Mouse (Mus musculus): ENCODE measurements at regions not wholly inside any gene's neighbourhood (a gene's known extent, or its start where the extent isn't known, plus 50 kb on each side); places are given as distances from the start of the nearest gene placed in this dataset.

GRCm38 (mm10) chr3:56302346-56303185, 119.1 kb upstream of the Nbea start:
- H3K4me3 ChIP-seq (ENCODE audit: low read length) = no peak overlapping the region
- peak; percentile 79 for ATAC-seq
- H3K27ac ChIP-seq (ENCODE audit: low read depth, low read length) = no peak overlapping the region
- no peak overlapping the region for H3K4me2 ChIP-seq (ENCODE audit: low read length)
- 16% methylated on average over 7 of the region's 7 CpGs for WGBS
- no peaks in the 10 kb centered on the region for H3K36me3 ChIP-seq (ENCODE audit: control insufficient read depth, insufficient read depth, low read length)
- no peaks in the 10 kb centered on the region for H3K9me3 ChIP-seq (ENCODE audit: control insufficient read depth, low read length)
- no peak overlapping the region for H3K9ac ChIP-seq (ENCODE audit: low read depth, low read length)
- H3K4me1 ChIP-seq (ENCODE audit: control insufficient read depth, insufficient read depth, low read depth, low read length) = no peaks in the 10 kb centered on the region
- no peaks in the 10 kb centered on the region for H3K27me3 ChIP-seq (replicated peaks; ENCODE audit: control insufficient read depth, insufficient read depth, low read length)

DNA sequence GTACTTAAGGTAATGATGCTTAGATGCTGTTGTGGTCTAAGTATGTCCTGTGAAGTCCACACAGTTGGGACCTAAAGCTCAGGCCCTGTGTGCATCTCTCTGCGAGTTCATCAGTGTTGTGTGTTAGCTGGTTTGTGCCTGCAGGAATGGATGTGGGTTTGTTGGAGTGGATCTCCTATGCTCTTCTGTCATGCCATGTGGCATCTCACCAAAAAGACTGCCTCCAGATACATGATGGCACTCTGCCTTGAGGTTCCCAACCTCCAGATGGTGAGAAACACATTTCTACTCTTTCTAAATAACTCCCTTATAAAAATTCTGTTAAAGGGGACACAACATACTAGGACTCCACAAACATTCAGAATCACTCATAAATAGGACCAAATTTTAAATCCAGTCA, 117.3 kb upstream of the Nbea start:
- ATAC-seq = no peak
- Histone ChIP-seq H3K4me3 (ENCODE audit: low read length) (no peak overlapping the region), H3K36me3 (ENCODE audit: control insufficient read depth, insufficient read depth, low read length) (no peaks in the 10 kb centered on the region), H3K9me3 (ENCODE audit: control insufficient read depth, low read length) (no peaks in the 10 kb centered on the region), H3K4me1 (ENCODE audit: control insufficient read depth, insufficient read depth, low read depth, low read length) (no peaks in the 10 kb centered on the region), H3K9ac (ENCODE audit: low read depth, low read length) (no peak overlapping the region), H3K27ac (ENCODE audit: low read depth, low read length) (no peak overlapping the region), H3K4me2 (ENCODE audit: low read length) (no peak overlapping the region), H3K27me3 (replicated peaks; ENCODE audit: control insufficient read depth, insufficient read depth, low read length) (no peaks in the 10 kb centered on the region)
- 95% methylated on average over 1 of the region's 1 CpGs for WGBS

DNA sequence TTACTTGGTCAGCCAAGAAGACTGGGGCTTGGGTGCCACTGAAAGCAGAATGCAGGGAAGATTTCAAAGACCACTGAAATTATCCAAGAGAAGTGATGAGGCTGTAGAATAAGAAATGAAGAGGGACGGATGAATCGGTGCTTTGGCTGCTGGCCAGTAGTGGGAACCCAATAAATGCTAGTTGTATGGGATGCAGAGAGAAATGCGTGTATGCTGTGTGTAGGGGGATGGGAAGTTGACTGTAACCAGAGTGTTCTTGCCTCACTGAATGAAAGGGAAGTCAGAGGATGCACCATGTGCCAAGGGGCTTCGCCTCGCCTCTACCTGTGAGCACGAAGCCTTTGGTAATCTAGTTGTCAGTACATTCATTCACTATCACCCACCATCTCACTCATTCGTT, 112.1 kb upstream of the Nbea start:
- no peak overlapping the region for H3K27ac ChIP-seq (ENCODE audit: low read depth, low read length)
- no peak overlapping the region for H3K4me3 ChIP-seq (ENCODE audit: low read length)
- no peak overlapping the region for H3K4me2 ChIP-seq (ENCODE audit: low read length)
- no peaks in the 10 kb centered on the region for H3K4me1 ChIP-seq (ENCODE audit: control insufficient read depth, insufficient read depth, low read depth, low read length)
- no peak overlapping the region for H3K9ac ChIP-seq (ENCODE audit: low read depth, low read length)
- H3K9me3 ChIP-seq (ENCODE audit: control insufficient read depth, low read length) = no peaks in the 10 kb centered on the region
- no peaks in the 10 kb centered on the region for H3K27me3 ChIP-seq (replicated peaks; ENCODE audit: control insufficient read depth, insufficient read depth, low read length)
- WGBS = 73% methylated on average over 7 of the region's 7 CpGs
- no peak for ATAC-seq
- H3K36me3 ChIP-seq (ENCODE audit: control insufficient read depth, insufficient read depth, low read length) = no peaks in the 10 kb centered on the region

DNA sequence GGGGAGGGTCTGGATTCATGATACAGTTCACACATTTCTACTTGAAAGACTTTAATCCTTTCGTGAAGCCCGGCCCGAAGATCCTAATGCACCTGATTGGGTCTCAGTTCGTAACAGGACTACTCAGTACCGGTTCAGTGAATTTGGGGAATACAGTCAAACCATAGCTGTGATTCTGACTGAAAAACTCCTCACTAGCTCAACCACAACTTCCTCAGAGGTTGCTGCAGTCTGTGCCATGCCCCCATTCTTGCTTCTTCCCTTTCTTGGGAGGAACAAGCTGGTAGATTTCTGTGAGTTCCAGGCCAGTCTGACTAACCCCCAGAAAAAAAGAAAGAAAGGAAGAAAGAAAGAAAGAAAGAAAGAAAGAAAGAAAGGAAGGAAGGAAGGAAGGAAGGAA, 98.0 kb upstream of the Nbea start:
- WGBS = 93% methylated on average over 5 of the region's 5 CpGs

GRCm38 (mm10) chr3:56280330-56280957, 96.9 kb upstream of the Nbea start:
- Histone ChIP-seq H3K4me2 (ENCODE audit: low read length) (no peak overlapping the region), H3K27me3 (replicated peaks; ENCODE audit: control insufficient read depth, insufficient read depth, low read length) (no peaks in the 10 kb centered on the region), H3K9ac (ENCODE audit: low read depth, low read length) (no peak overlapping the region), H3K36me3 (ENCODE audit: control insufficient read depth, insufficient read depth, low read length) (no peaks in the 10 kb centered on the region), H3K27ac (ENCODE audit: low read depth, low read length) (no peak overlapping the region), H3K4me1 (ENCODE audit: control insufficient read depth, insufficient read depth, low read depth, low read length) (no peaks in the 10 kb centered on the region), H3K4me3 (ENCODE audit: low read length) (no peak overlapping the region), H3K9me3 (ENCODE audit: control insufficient read depth, low read length) (no peaks in the 10 kb centered on the region)
- ATAC-seq = no peak
- WGBS = 89% methylated on average over 6 of the region's 6 CpGs

More for the DNA sequence above, 98.0 kb upstream of the Nbea start:
- Histone ChIP-seq H3K27me3 (replicated peaks; ENCODE audit: control insufficient read depth, insufficient read depth, low read length) (no peaks in the 10 kb centered on the region), H3K4me3 (ENCODE audit: low read length) (no peak overlapping the region), H3K4me2 (ENCODE audit: low read length) (no peak overlapping the region), H3K9ac (ENCODE audit: low read depth, low read length) (no peak overlapping the region), H3K9me3 (ENCODE audit: control insufficient read depth, low read length) (no peaks in the 10 kb centered on the region), H3K27ac (ENCODE audit: low read depth, low read length) (no peak overlapping the region), H3K4me1 (ENCODE audit: control insufficient read depth, insufficient read depth, low read depth, low read length) (no peaks in the 10 kb centered on the region), H3K36me3 (ENCODE audit: control insufficient read depth, insufficient read depth, low read length) (no peaks in the 10 kb centered on the region)
- ATAC-seq = no peak

- ATAC-seq = no peak
- WGBS = 96% methylated on average over 3 of the region's 3 CpGs
- no peaks in the 10 kb centered on the region for H3K4me1 ChIP-seq (ENCODE audit: control insufficient read depth, insufficient read depth, low read depth, low read length)
- no peak overlapping the region for H3K9ac ChIP-seq (ENCODE audit: low read depth, low read length)
- no peaks in the 10 kb centered on the region for H3K9me3 ChIP-seq (ENCODE audit: control insufficient read depth, low read length)
- H3K27me3 ChIP-seq (replicated peaks; ENCODE audit: control insufficient read depth, insufficient read depth, low read length) = no peaks in the 10 kb centered on the region
- no peaks in the 10 kb centered on the region for H3K36me3 ChIP-seq (ENCODE audit: control insufficient read depth, insufficient read depth, low read length)
- no peak overlapping the region for H3K4me2 ChIP-seq (ENCODE audit: low read length)
- no peak overlapping the region for H3K27ac ChIP-seq (ENCODE audit: low read depth, low read length)
- no peak overlapping the region for H3K4me3 ChIP-seq (ENCODE audit: low read length)
These were observed 89.1 kb upstream of the Nbea start for GRCm38 (mm10) chr3:56272587-56272986.

GRCm38 (mm10) chr3:56270241-56270830, 86.8 kb upstream of the Nbea start:
- no peak for ATAC-seq
- Histone ChIP-seq H3K27ac (ENCODE audit: low read depth, low read length) (no peak overlapping the region), H3K4me3 (ENCODE audit: low read length) (no peak overlapping the region), H3K36me3 (ENCODE audit: control insufficient read depth, insufficient read depth, low read length) (no peaks in the 10 kb centered on the region), H3K4me2 (ENCODE audit: low read length) (no peak overlapping the region), H3K27me3 (replicated peaks; ENCODE audit: control insufficient read depth, insufficient read depth, low read length) (no peaks in the 10 kb centered on the region), H3K4me1 (ENCODE audit: control insufficient read depth, insufficient read depth, low read depth, low read length) (no peaks in the 10 kb centered on the region), H3K9ac (ENCODE audit: low read depth, low read length) (no peak overlapping the region), H3K9me3 (ENCODE audit: control insufficient read depth, low read length) (no peaks in the 10 kb centered on the region)
- WGBS = 84% methylated on average over 6 of the region's 6 CpGs

DNA sequence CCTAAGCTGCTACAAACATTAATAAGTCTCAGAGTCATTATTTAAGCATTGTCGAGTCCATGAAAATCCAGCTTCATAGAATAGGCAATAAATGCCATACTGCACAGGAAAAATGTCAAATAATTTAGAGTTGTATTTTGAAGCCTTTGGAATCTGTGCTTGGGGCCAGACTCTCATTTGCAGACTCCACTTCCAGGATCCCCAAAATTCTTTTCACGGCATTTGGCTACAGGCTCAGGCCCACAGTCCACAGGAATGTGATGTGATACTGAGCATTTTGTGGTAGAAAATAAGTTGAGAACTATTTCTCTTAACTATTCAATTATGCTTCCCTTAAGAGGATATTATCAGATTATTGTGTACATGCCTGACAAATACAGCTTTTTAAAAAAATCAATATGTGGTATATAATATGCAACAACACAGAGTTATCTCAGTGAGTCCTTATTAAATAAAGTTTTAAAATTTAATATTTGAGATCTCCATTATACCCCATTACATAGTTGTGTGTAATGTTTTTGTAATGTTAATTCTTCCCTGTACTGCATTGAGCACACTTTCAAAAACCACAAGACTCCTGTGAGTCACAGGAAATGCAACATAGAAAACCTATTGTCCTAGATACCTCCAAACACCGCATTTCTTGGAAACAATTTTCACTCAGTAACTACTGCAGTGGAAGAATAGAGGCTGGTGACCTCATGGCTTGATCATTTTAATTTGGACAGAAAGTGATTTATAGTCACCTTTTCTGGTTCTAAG, 78.5 kb upstream of the Nbea start:
- H3K9ac ChIP-seq (ENCODE audit: low read depth, low read length) = no peak overlapping the region
- 80% methylated on average over 3 of the region's 3 CpGs for WGBS
- H3K4me2 ChIP-seq (ENCODE audit: low read length) = no peak overlapping the region
- H3K9me3 ChIP-seq (ENCODE audit: control insufficient read depth, low read length) = no peaks in the 10 kb centered on the region
- H3K36me3 ChIP-seq (ENCODE audit: control insufficient read depth, insufficient read depth, low read length) = no peaks in the 10 kb centered on the region
- H3K27me3 ChIP-seq (replicated peaks; ENCODE audit: control insufficient read depth, insufficient read depth, low read length) = no peaks in the 10 kb centered on the region
- H3K4me3 ChIP-seq (ENCODE audit: low read length) = no peak overlapping the region
- no peaks in the 10 kb centered on the region for H3K4me1 ChIP-seq (ENCODE audit: control insufficient read depth, insufficient read depth, low read depth, low read length)
- ATAC-seq = no peak
- H3K27ac ChIP-seq (ENCODE audit: low read depth, low read length) = no peak overlapping the region

DNA sequence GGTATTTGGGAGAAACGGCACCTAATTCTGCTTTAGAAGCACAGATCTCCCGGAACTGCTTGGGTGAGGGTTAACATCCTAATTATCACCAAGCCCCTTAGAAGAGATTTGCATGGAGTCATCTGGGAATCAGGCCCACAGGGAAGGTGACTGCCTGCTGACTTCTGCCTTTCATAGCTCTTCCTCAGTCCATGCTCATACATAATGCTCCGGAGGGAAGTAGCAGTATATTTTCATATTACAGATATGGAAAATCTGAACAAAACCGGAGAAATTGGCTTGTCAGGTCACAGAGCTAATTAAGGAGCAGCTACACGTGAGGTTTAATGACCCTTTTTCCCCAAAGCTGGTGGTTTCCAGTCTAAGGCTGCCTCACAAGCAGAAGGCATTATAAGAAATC, 72.8 kb upstream of the Nbea start:
- 51% methylated on average over 5 of the region's 5 CpGs for WGBS
- no peak for ATAC-seq
- Histone ChIP-seq H3K27me3 (replicated peaks; ENCODE audit: control insufficient read depth, insufficient read depth, low read length) (no peaks in the 10 kb centered on the region), H3K36me3 (ENCODE audit: control insufficient read depth, insufficient read depth, low read length) (no peaks in the 10 kb centered on the region), H3K9me3 (ENCODE audit: control insufficient read depth, low read length) (no peaks in the 10 kb centered on the region), H3K27ac (ENCODE audit: low read depth, low read length) (no peak overlapping the region), H3K4me1 (ENCODE audit: control insufficient read depth, insufficient read depth, low read depth, low read length) (no peaks in the 10 kb centered on the region), H3K4me2 (ENCODE audit: low read length) (no peak overlapping the region), H3K9ac (ENCODE audit: low read depth, low read length) (no peak overlapping the region), H3K4me3 (ENCODE audit: low read length) (no peak overlapping the region)
